Mouse (Mus musculus) liver, embryonic 13.5 days (tissue): Measurements from ENCODE around the gene Raver2. TPM values are rescaled to one million over a fixed set of nuclear protein-coding genes. Genes with fewer than 3 reads are reported as not detected.

Source experiments
- ATAC-seq: fragments of 200-750 bp; cut with Nextera tagmentation; 2 replicates; pipeline ENCODE4 v1.8.0; 2017; ENCODE audit warnings: low read depth, mild to moderate bottlenecking, moderate number of reproducible peaks, moderate library complexity
- DNase-seq: peaks from one replicate; pipeline ENCODE4 v3.0.0; 2022
- H3K27ac ChIP-seq: fragments of 300-500 bp; sonication (generic); 2 replicates; pipeline ENCODE4 v1.5.1; 2015; ENCODE audit warnings: moderate library complexity, mild to moderate bottlenecking, inconsistent platforms
- H3K27me3 ChIP-seq: fragments of 300-500 bp; sonication (generic); 2 replicates; pipeline ENCODE4 v1.6.1; 2015; ENCODE audit warnings: mild to moderate bottlenecking, inconsistent platforms
- H3K36me3 ChIP-seq: fragments of 300-500 bp; sonication (generic); 2 replicates; pipeline ENCODE4 v1.6.1; 2015; ENCODE audit warnings: mild to moderate bottlenecking, inconsistent platforms
- H3K4me1 ChIP-seq: fragments of 300-500 bp; sonication (generic); replicated peaks from 2 replicates; pipeline ENCODE4 v1.6.1; 2015; ENCODE audit warnings: inconsistent platforms
- H3K4me2 ChIP-seq: fragments of 300-500 bp; sonication (generic); 2 replicates; pipeline ENCODE4 v1.6.1; 2015; ENCODE audit warnings: inconsistent platforms, mild to moderate bottlenecking, moderate library complexity
- H3K4me3 ChIP-seq: fragments of 300-500 bp; sonication (generic); replicated peaks from 2 replicates; pipeline ENCODE4 v1.5.1; 2015; ENCODE audit warnings: mild to moderate bottlenecking, inconsistent platforms
- H3K9ac ChIP-seq: fragments of 300-500 bp; sonication (generic); 2 replicates; pipeline ENCODE4 v1.6.1; 2015; ENCODE audit warnings: mild to moderate bottlenecking, inconsistent platforms
- H3K9me3 ChIP-seq: fragments of 300-500 bp; sonication (generic); replicated peaks from 2 replicates; pipeline ENCODE4 v1.6.1; 2016; ENCODE audit warnings: inconsistent platforms
- WGBS: fragments of 180-500 bp; shearing (Covaris S2); methylation state at CpG from one replicate; pipeline ENCODE4 v1.1.7; 2015; ENCODE audit not compliant: insufficient replicate concordance; 5-methylcytosine and 5-hydroxymethylcytosine counted together
- polyA plus RNA-seq: library from polyadenylated mRNA; unstranded; fragments of >200 nt; fragmentation: Nextera tagmentation; extraction: Ambion mirVana; gene quantifications from 2 replicates; pipeline ENCODE4 v1.2.1, GENCODE M21; 2015

Raver2 gene
- polyA plus RNA-seq, 1 experiment from 2014 or later, result 0.44 TPM

GRCm38 (mm10) chr4:101194170-101194569, 125.4 kb downstream of the Raver2 start:
- peak overlapping the region; percentile 79; the same call in 1 of the 2 replicates for H3K27ac ChIP-seq
- H3K4me3 ChIP-seq, result no peak overlapping the region
- H3K9me3 ChIP-seq, result no peaks in the 10 kb centered on the region
- ATAC-seq, result no peak
- H3K27me3 ChIP-seq, result no peaks in the 10 kb centered on the region
- H3K9ac ChIP-seq, result no peak overlapping the region
- peaks cover 19% of the 10 kb centered on the region for H3K36me3 ChIP-seq
- DNase-seq, result no peak
- 43% methylated on average over 1 of the region's 1 CpGs for WGBS
- no peak overlapping the region for H3K4me2 ChIP-seq
- peaks cover 72% of the 10 kb centered on the region for H3K4me1 ChIP-seq

GRCm38 (mm10) chr4:101196407-101196806, 127.6 kb downstream of the Raver2 start:
- WGBS, result 53% methylated on average over 2 of the region's 2 CpGs
- H3K36me3 ChIP-seq, result peaks cover 2% of the 10 kb centered on the region
- H3K9me3 ChIP-seq, result no peaks in the 10 kb centered on the region
- peaks cover 71% of the 10 kb centered on the region for H3K4me1 ChIP-seq
- no peak overlapping the region for H3K27ac ChIP-seq
- no peak overlapping the region for H3K9ac ChIP-seq
- DNase-seq (no peak), ATAC-seq (no peak)
- no peak overlapping the region for H3K4me3 ChIP-seq
- no peaks in the 10 kb centered on the region for H3K27me3 ChIP-seq
- no peak overlapping the region for H3K4me2 ChIP-seq

- Histone ChIP-seq H3K4me2 (no peak overlapping the region), H3K9me3 (no peaks in the 10 kb centered on the region), H3K4me1 (peaks cover 64% of the 10 kb centered on the region), H3K27ac (no peak overlapping the region), H3K36me3 (no peaks in the 10 kb centered on the region), H3K9ac (no peak overlapping the region), H3K27me3 (no peaks in the 10 kb centered on the region), H3K4me3 (no peak overlapping the region)
- DNase-seq (no peak), ATAC-seq (no peak)
- WGBS, result 69% methylated on average over 9 of the region's 9 CpGs
Measured at GRCm38 (mm10) chr4:101197421-101198170, 128.8 kb downstream of the Raver2 start.

GRCm38 (mm10) chr4:101198333-101198732, 129.6 kb downstream of the Raver2 start:
- H3K9me3 ChIP-seq, result no peaks in the 10 kb centered on the region
- ATAC-seq, result 0 out of 2 replicates have a peak, but pooled peaks have one; percentile 12

GRCm38 (mm10) chr4:101199433-101200081, 130.8 kb downstream of the Raver2 start:
- Histone ChIP-seq H3K4me3 (no peak overlapping the region), H3K36me3 (no peaks in the 10 kb centered on the region), H3K27ac (no peak overlapping the region), H3K4me2 (no peak overlapping the region), H3K27me3 (no peaks in the 10 kb centered on the region), H3K4me1 (peaks cover 63% of the 10 kb centered on the region), H3K9ac (no peak overlapping the region), H3K9me3 (no peaks in the 10 kb centered on the region)
- WGBS, result 83% methylated on average over 8 of the region's 8 CpGs
- no peak for DNase-seq
- no peak for ATAC-seq

More at GRCm38 (mm10) chr4:101198333-101198732, 129.6 kb downstream of the Raver2 start:
- 1% methylated on average over 2 of the region's 2 CpGs for WGBS
- no peaks in the 10 kb centered on the region for H3K36me3 ChIP-seq
- H3K27ac ChIP-seq, result no peak overlapping the region
- H3K4me1 ChIP-seq, result peaks cover 64% of the 10 kb centered on the region
- no peak overlapping the region for H3K9ac ChIP-seq
- no peak for DNase-seq
- no peak overlapping the region for H3K4me3 ChIP-seq
- no peaks in the 10 kb centered on the region for H3K27me3 ChIP-seq
- H3K4me2 ChIP-seq, result no peak overlapping the region

Other genes with a start within 250 kb of the Raver2 start
- not detected in 2 replicates for gene Gm10577, start 48.3 kb upstream of the Raver2 start, polyA plus RNA-seq
- gene Jak1, start 196.3 kb downstream of the Raver2 start, polyA plus RNA-seq, result 41.0 and 52.5 TPM in 2 replicates